Mouse (Mus musculus) CH12.LX (cell line): ENCODE measurements around the gene Cul9. TPM values are rescaled to one million over a fixed set of nuclear protein-coding genes. Genes with fewer than 3 reads are reported as not detected.

Experiments
- DNase-seq: peaks from one replicate; pipeline ENCODE4 v3.0.0-alpha.2; 2013; ENCODE audit errors: extremely low read depth
- H3K27ac ChIP-seq: 2 replicates; pipeline ENCODE4 v1.5.1; 2012; ENCODE audit warnings: low read depth, mild to moderate bottlenecking, control low read depth, moderate library complexity; ENCODE audit not compliant: insufficient read depth
- H3K27me3 ChIP-seq: replicated peaks from 2 replicates; pipeline ENCODE3; 2012; ENCODE audit warnings: inconsistent platforms
- H3K36me3 ChIP-seq, 2 experiments: replicated peaks in 1 of 2; 2 replicates each; pipeline versions ENCODE3 to v1.6.1; 2012; ENCODE audit warnings: inconsistent platforms in 1 of 2, low read length in 1 of 2, mild to moderate bottlenecking in 1 of 2, mixed read lengths in 1 of 2, moderate library complexity in 1 of 2; ENCODE audit not compliant: control insufficient read depth in 1 of 2, insufficient read depth in 1 of 2
- H3K4me1 ChIP-seq, 2 experiments: 2 replicates each; pipeline ENCODE4 v1.6.1; 2012; ENCODE audit warnings: inconsistent platforms in 1 of 2, moderate library complexity in 1 of 2; ENCODE audit not compliant: insufficient read depth in 2 of 2, control insufficient read depth in 1 of 2
- H3K4me2 ChIP-seq: 2 replicates; pipeline ENCODE4 v1.6.1; 2012; ENCODE audit warnings: low read depth, mild to moderate bottlenecking, control low read depth; ENCODE audit not compliant: poor library complexity, insufficient read depth, severe bottlenecking
- H3K4me3 ChIP-seq, 3 experiments: fragments of 150-350 bp in 1 of 3; sonication (generic) in 1 of 3; replicated peaks in 1 of 3; 2 replicates each; pipeline versions ENCODE3 to v1.5.1; 2011 to 2012; ENCODE audit warnings: low read depth in 2 of 3, low read length in 2 of 3, mild to moderate bottlenecking in 2 of 3, moderate library complexity in 2 of 3, control low read depth in 1 of 3, improper control_type of control experiment in 1 of 3, inconsistent platforms in 1 of 3, mixed read lengths in 1 of 3; ENCODE audit not compliant: poor library complexity in 1 of 3
- H3K79me2 ChIP-seq: replicated peaks from 2 replicates; pipeline ENCODE4 v1.6.1; 2012; ENCODE audit warnings: mild to moderate bottlenecking, moderate library complexity; ENCODE audit not compliant: control insufficient read depth, poor library complexity, insufficient read depth, severe bottlenecking; ENCODE audit errors: extremely low read depth
- H3K9ac ChIP-seq: 2 replicates; pipeline ENCODE4 v1.6.1; 2012; ENCODE audit warnings: low read depth, mild to moderate bottlenecking, control low read depth, moderate library complexity; ENCODE audit not compliant: insufficient read depth
- H3K9me3 ChIP-seq: replicated peaks from 2 replicates; pipeline ENCODE3; 2012; ENCODE audit warnings: low read length, inconsistent platforms, mixed read lengths
- CTCF ChIP-seq, 2 experiments: IDR thresholded peaks in 1 of 2; conservative IDR thresholded peaks in 1 of 2; 2 replicates each; pipeline ENCODE4 v1.5.1; 2011 to 2012; ENCODE audit warnings: low read depth in 2 of 2, low read length in 2 of 2, improper control_type of control experiment in 1 of 2, inconsistent platforms in 1 of 2, mild to moderate bottlenecking in 1 of 2, moderate library complexity in 1 of 2
- E2F4 ChIP-seq: IDR thresholded peaks from 2 replicates; pipeline ENCODE4 v1.6.1; 2011; ENCODE audit warnings: low read depth, low read length, improper control_type of control experiment; ENCODE audit not compliant: insufficient replicate concordance
- EP300 ChIP-seq: IDR thresholded peaks from 2 replicates; pipeline ENCODE4 v1.6.1; 2011; ENCODE audit warnings: low read length, improper control_type of control experiment
- ETS1 ChIP-seq: conservative IDR thresholded peaks from 2 replicates; pipeline ENCODE4 v1.6.1; 2012; ENCODE audit warnings: low read depth, mild to moderate bottlenecking, inconsistent platforms, low read length, improper control_type of control experiment, moderate library complexity
- GABPA ChIP-seq: IDR thresholded peaks from 2 replicates; pipeline ENCODE4 v1.6.1; 2012; ENCODE audit warnings: low read depth, low read length, improper control_type of control experiment, inconsistent platforms; ENCODE audit not compliant: insufficient replicate concordance
- IRF4 ChIP-seq: IDR thresholded peaks from 2 replicates; pipeline ENCODE4 v1.6.1; 2014; ENCODE audit warnings: low read depth, mild to moderate bottlenecking, inconsistent platforms, low read length, improper control_type of control experiment
- MAFK ChIP-seq: IDR thresholded peaks from 2 replicates; pipeline ENCODE4 v1.6.1; 2011; ENCODE audit warnings: low read length, improper control_type of control experiment; ENCODE audit not compliant: insufficient replicate concordance
- MAX ChIP-seq: IDR thresholded peaks from 2 replicates; pipeline ENCODE4 v1.6.1; 2011; ENCODE audit warnings: low read length, improper control_type of control experiment
- MAZ ChIP-seq: IDR thresholded peaks from 2 replicates; pipeline ENCODE4 v1.6.1; 2012; ENCODE audit warnings: low read depth, mild to moderate bottlenecking, inconsistent platforms, low read length, improper control_type of control experiment, moderate library complexity
- MEF2A ChIP-seq: IDR thresholded peaks from 2 replicates; pipeline ENCODE4 v1.6.1; 2014; ENCODE audit warnings: low read depth, mild to moderate bottlenecking, inconsistent platforms, low read length, improper control_type of control experiment, borderline replicate concordance
- MYC ChIP-seq: IDR thresholded peaks from 2 replicates; pipeline ENCODE4 v1.6.1; 2011; ENCODE audit warnings: low read depth, mild to moderate bottlenecking, improper control_type of control experiment, low read length
- NRF1 ChIP-seq: IDR thresholded peaks from 2 replicates; pipeline ENCODE4 v1.6.1; 2014; ENCODE audit warnings: low read depth, mild to moderate bottlenecking, inconsistent platforms, low read length, improper control_type of control experiment, moderate library complexity
- POLR2AphosphoS2 ChIP-seq: IDR thresholded peaks from 2 replicates; pipeline ENCODE4 v1.6.1; 2011; ENCODE audit warnings: low read depth, low read length, improper control_type of control experiment
- SIN3A ChIP-seq: IDR thresholded peaks from 2 replicates; pipeline ENCODE4 v1.6.1; 2012; ENCODE audit warnings: low read length, improper control_type of control experiment, inconsistent platforms
- SMC3 ChIP-seq: IDR thresholded peaks from 2 replicates; pipeline ENCODE4 v1.6.1; 2011; ENCODE audit warnings: low read depth, low read length, improper control_type of control experiment
- TBP ChIP-seq: conservative IDR thresholded peaks from 2 replicates; pipeline ENCODE4 v1.6.1; 2011; ENCODE audit warnings: low read depth, low read length, improper control_type of control experiment
- TCF12 ChIP-seq: IDR thresholded peaks from 2 replicates; pipeline ENCODE4 v1.6.1; 2014; ENCODE audit warnings: low read depth, mild to moderate bottlenecking, inconsistent platforms, low read length, improper control_type of control experiment
- UBTF ChIP-seq: IDR thresholded peaks from 2 replicates; pipeline ENCODE4 v1.6.1; 2012; ENCODE audit warnings: low read depth, mild to moderate bottlenecking, inconsistent platforms, low read length, improper control_type of control experiment, moderate library complexity
- USF1 ChIP-seq: IDR thresholded peaks from 2 replicates; pipeline ENCODE4 v1.6.1; 2014; ENCODE audit warnings: low read depth, mild to moderate bottlenecking, inconsistent platforms, low read length, improper control_type of control experiment
- USF2 ChIP-seq: conservative IDR thresholded peaks from 2 replicates; pipeline ENCODE4 v1.6.1; 2011; ENCODE audit warnings: low read depth, low read length, improper control_type of control experiment
- ZC3H11A ChIP-seq: IDR thresholded peaks from 2 replicates; pipeline ENCODE4 v1.6.1; 2012; ENCODE audit warnings: low read depth, mild to moderate bottlenecking, inconsistent platforms, low read length, improper control_type of control experiment
- ZKSCAN1 ChIP-seq: IDR thresholded peaks from 2 replicates; pipeline ENCODE4 v1.6.1; 2012; ENCODE audit warnings: low read depth, inconsistent platforms, low read length, improper control_type of control experiment, borderline replicate concordance
- ZMIZ1 ChIP-seq: IDR thresholded peaks from 2 replicates; pipeline ENCODE4 v1.6.1; 2012; ENCODE audit warnings: low read depth, mild to moderate bottlenecking, inconsistent platforms, low read length, improper control_type of control experiment
- ZNF384 ChIP-seq: IDR thresholded peaks from 2 replicates; pipeline ENCODE4 v1.6.1; 2012; ENCODE audit warnings: low read depth, low read length, improper control_type of control experiment, inconsistent platforms
- dilution Hi-C: fragments of 300-500 bp; cut with MboI; formaldehyde crosslinking; loops from 2 replicates; pipeline ENCODE4 v1.14.3; 2020; ENCODE audit warnings: low sequenced_read_pairs; ENCODE audit not compliant: extremely low pct_unique_long_range_greater_than_20kb, extremely low pct_ligation_motif_present
- in situ Hi-C: fragments of 300-500 bp; cut with MboI; formaldehyde crosslinking; loops from 3 replicates; pipeline ENCODE4 v1.14.3; 2019; ENCODE audit warnings: low sequenced_read_pairs, low pct_ligation_motif_present, low pct_unique_long_range_greater_than_20kb, mixed read lengths
- polyA plus RNA-seq: library from polyadenylated mRNA; unstranded; fragments of >175 nt; gene quantifications from 2 replicates; pipeline ENCODE4 v1.2.1, GENCODE M21; 2012; ENCODE audit warnings: low read depth; ENCODE audit not compliant: insufficient read length
- total RNA-seq, 2 experiments: library from RNA; depleted of rRNA; stranded (reverse); fragments of 300-350 nt in 1 of 2; fragments of >200 nt in 1 of 2; gene quantifications; 2 replicates each; pipeline ENCODE4 v1.2.3; 2012 to 2014

Gene Cul9
- total and polyA plus RNA-seq, 3 experiments: 0.08 to 0.27 TPM; not detected in 1

- Histone ChIP-seq H3K4me1 (peaks cover 12 to 13% of the 10 kb centered on the region in 2 experiments; a peak in 3 of 4 replicates), H3K27ac (no peak overlapping the region), H3K4me2 (no peak overlapping the region), H3K9me3 (peaks cover 3% of the 10 kb centered on the region), H3K27me3 (peaks cover 91% of the 10 kb centered on the region), H3K36me3 (no peaks in the 10 kb centered on the region), H3K4me3 (no peak overlapping the region), H3K79me2 (no peaks in the 10 kb centered on the region), H3K9ac (no peak overlapping the region)
- TF ChIP-seq EP300 (no peak), MAX (no peak), NRF1 (no peak), MYC (no peak), E2F4 (no peak), USF1 (no peak), TBP (no peak), USF2 (no peak), IRF4 (no peak), ZC3H11A (no peak), ETS1 (no peak), TCF12 (no peak), MAZ (no peak), MEF2A (no peak), MAFK (no peak), POLR2AphosphoS2 (no peak)
- no peak for DNase-seq
- in situ Hi-C loops (no loop called here), dilution Hi-C loops (no loop called here)
These were observed 92.2 kb downstream of the Cul9 start for GRCm38 (mm10) chr17:46453970-46454411.

GRCm38 (mm10) chr17:46453302-46453948, 92.8 kb downstream of the Cul9 start:
- H3K4me3 ChIP-seq: no peak overlapping the region
- peaks cover 3% of the 10 kb centered on the region for H3K9me3 ChIP-seq
- dilution Hi-C loops (no loop called here), in situ Hi-C loops (no loop called here)
- no peak overlapping the region for H3K9ac ChIP-seq
- no peak for DNase-seq
- TF ChIP-seq TCF12 (no peak), MYC (no peak), CTCF (conservative IDR thresholded peaks at IDR 0.05 in 1 of 2, IDR thresholded peaks at IDR 0.05 in 1 of 2; ENCODE audit: low read depth in 2 of 2, low read length in 2 of 2) (no peak), USF1 (no peak), EP300 (no peak), SIN3A (no peak), ZKSCAN1 (no peak), ZMIZ1 (no peak), IRF4 (no peak), MAFK (no peak), MEF2A (no peak), POLR2AphosphoS2 (no peak), SMC3 (no peak), ZNF384 (no peak), GABPA (no peak), UBTF (no peak)
- peaks cover 12 to 13% of the 10 kb centered on the region in 2 experiments; a peak in 3 of 4 replicates for H3K4me1 ChIP-seq
- H3K79me2 ChIP-seq: no peaks in the 10 kb centered on the region
- H3K36me3 ChIP-seq: no peaks in the 10 kb centered on the region
- H3K4me2 ChIP-seq: no peak overlapping the region
- no peak overlapping the region for H3K27ac ChIP-seq
- H3K27me3 ChIP-seq: peaks cover 91% of the 10 kb centered on the region
